Mouse (Mus musculus) urinary bladder, postnatal 25 days (tissue): ENCODE data around the gene Arl8a.

Experiments used
- DNase-seq: peaks from one replicate; pipeline ENCODE4 v3.0.0; 2022; ENCODE audit warnings: low spot score

Gene Arl8a

GRCm38 (mm10) chr1:135133678-135134435 is 12.8 kb upstream of the Arl8a start:
- no peak for DNase-seq

- no peak for DNase-seq
These were observed 11.4 kb upstream of the Arl8a start for GRCm38 (mm10) chr1:135135111-135135787.

GRCm38 (mm10) chr1:135136500-135136899 is 10.1 kb upstream of the Arl8a start:
- peak; percentile 53 for DNase-seq

- no peak for DNase-seq
These were observed 6.7 kb upstream of the Arl8a start for GRCm38 (mm10) chr1:135139906-135140305.

- DNase-seq: no peak
These were observed 4.2 kb upstream of the Arl8a start for GRCm38 (mm10) chr1:135142452-135142851.

- no peak for DNase-seq
These were observed 2.7 kb upstream of the Arl8a start for GRCm38 (mm10) chr1:135143940-135144339.

- peak; percentile 81 for DNase-seq
These were observed 500 bp downstream of the Arl8a start for GRCm38 (mm10) chr1:135146946-135147701.

- DNase-seq: no peak
These were observed 1.1 kb downstream of the Arl8a start for GRCm38 (mm10) chr1:135147702-135148058.

- DNase-seq: no peak
These were observed 1.9 kb downstream of the Arl8a start for GRCm38 (mm10) chr1:135148476-135148875.

GRCm38 (mm10) chr1:135148996-135149395 is 2.4 kb downstream of the Arl8a start:
- DNase-seq: no peak

GRCm38 (mm10) chr1:135154011-135154410 is 7.4 kb downstream of the Arl8a start:
- no peak for DNase-seq

GRCm38 (mm10) chr1:135154411-135154959 is 7.9 kb downstream of the Arl8a start:
- peak; percentile 53 for DNase-seq

GRCm38 (mm10) chr1:135156300-135156699 is 9.7 kb downstream of the Arl8a start:
- no peak for DNase-seq

GRCm38 (mm10) chr1:135158633-135159032 is 12.0 kb downstream of the Arl8a start:
- DNase-seq: no peak

GRCm38 (mm10) chr1:135159074-135159473 is 12.4 kb downstream of the Arl8a start:
- DNase-seq: no peak

- DNase-seq: no peak
These were observed 13.0 kb downstream of the Arl8a start for GRCm38 (mm10) chr1:135159556-135160123.

- no peak for DNase-seq
These were observed 13.9 kb downstream of the Arl8a start for GRCm38 (mm10) chr1:135160411-135161050.

GRCm38 (mm10) chr1:135162720-135163119 is 16.1 kb downstream of the Arl8a start:
- no peak for DNase-seq

- no peak for DNase-seq
These were observed 20.8 kb downstream of the Arl8a start, which contains the start of gene Gpr37l1 for GRCm38 (mm10) chr1:135167435-135167834. Gene Gpr37l1 (minus strand): TSS chr1:135167681.

- DNase-seq: no peak
These were observed 22.0 kb downstream of the Arl8a start for GRCm38 (mm10) chr1:135168453-135169200.
